Mouse (Mus musculus): ENCODE results near the gene Vmn2r101.

Gene Vmn2r101

GRCm38 (mm10) chr17:19576927-19577326 lies at the start of gene Vmn2r101:
Gene Vmn2r101 (plus strand): TSS chr17:19577227.
- in situ Hi-C loops (cut with MboI, MseI) = no loop called here

- in situ Hi-C loops (cut with MboI, MseI) = no loop called here
Measured at GRCm38 (mm10) chr17:19629328-19629727, 52.3 kb downstream of the Vmn2r101 start.

GRCm38 (mm10) chr17:19658447-19658846 lies 81.4 kb downstream of the Vmn2r101 start:
- in situ Hi-C loops (cut with MboI, MseI) = no loop called here

GRCm38 (mm10) chr17:19660028-19660427 lies 83.0 kb downstream of the Vmn2r101 start, which contains the start of gene Vmn2r102:
Gene Vmn2r102 (plus strand): TSS chr17:19660328.
- in situ Hi-C loops (cut with MboI, MseI) = no loop called here
